Mouse (Mus musculus): Measurements from ENCODE around the gene Vav3. TPM values are rescaled to one million over a fixed set of nuclear protein-coding genes. Genes with fewer than 3 reads are reported as not detected.
A peak's percentile ranks its signal among the peaks of the same experiment; 100 is the strongest.

The Vav3 gene
- polyA plus RNA-seq, 1 experiment from 2014 or later: 6.4 TPM

DNA sequence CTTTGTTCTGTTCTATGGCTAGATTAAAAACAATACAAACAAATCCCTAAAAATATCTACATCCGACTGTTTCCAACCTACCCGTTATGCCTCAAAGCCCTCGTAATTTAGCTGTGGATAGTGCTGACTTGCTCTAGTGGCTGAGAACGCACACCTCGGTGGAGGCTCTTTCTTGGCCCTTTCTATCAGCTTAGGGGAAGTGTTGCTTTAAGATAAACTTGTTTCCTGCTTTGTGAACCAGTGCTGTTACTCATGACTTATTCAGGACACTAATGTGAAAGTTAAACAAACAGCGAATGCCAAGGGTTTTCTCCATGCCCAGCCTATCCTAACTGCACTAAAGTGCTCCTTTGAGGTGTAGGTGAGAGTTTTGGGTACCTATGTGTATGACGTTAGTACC is 221.3 kb downstream of the Vav3 start:
- H3K27ac ChIP-seq: no peak overlapping the region
- H3K9ac ChIP-seq (replicated peaks): no peak overlapping the region
- H3K4me2 ChIP-seq: no peak overlapping the region
- no peak overlapping the region for H3K4me3 ChIP-seq (replicated peaks)
- H3K4me1 ChIP-seq (replicated peaks): no peaks in the 10 kb centered on the region
- H3K9me3 ChIP-seq: no peaks in the 10 kb centered on the region
- ATAC-seq (ENCODE audit: insufficient number of reproducible peaks, insufficient read depth, low FRiP score, low TSS enrichment, low read depth): no peak
- no peaks in the 10 kb centered on the region for H3K27me3 ChIP-seq
- WGBS: 75% methylated on average over 7 of the region's 7 CpGs
- no peaks in the 10 kb centered on the region for H3K36me3 ChIP-seq

DNA sequence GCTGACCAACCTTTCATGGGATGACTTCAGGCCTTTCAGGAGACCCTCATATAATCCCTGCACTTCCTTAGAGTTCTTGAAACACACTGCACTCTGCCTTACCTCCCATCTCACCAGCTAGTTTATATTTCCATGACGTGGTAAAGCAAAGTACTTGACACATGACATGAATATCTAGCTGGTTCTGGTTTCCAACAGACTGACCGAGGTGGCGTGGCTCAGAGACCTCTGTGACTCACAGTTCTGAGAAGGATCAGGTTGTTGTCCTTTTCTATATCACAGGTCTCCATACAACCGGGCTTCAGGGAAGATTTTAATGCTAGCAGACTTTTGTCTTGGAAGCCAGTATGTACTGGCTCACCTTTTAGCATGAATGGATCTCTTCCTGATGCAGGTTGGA is 221.8 kb downstream of the Vav3 start:
- no peak overlapping the region for H3K27ac ChIP-seq
- no peak overlapping the region for H3K4me3 ChIP-seq (replicated peaks)
- no peak overlapping the region for H3K4me2 ChIP-seq
- ATAC-seq (ENCODE audit: insufficient number of reproducible peaks, insufficient read depth, low FRiP score, low TSS enrichment, low read depth): no peak
- H3K4me1 ChIP-seq (replicated peaks): no peaks in the 10 kb centered on the region
- H3K27me3 ChIP-seq: no peaks in the 10 kb centered on the region
- H3K9ac ChIP-seq (replicated peaks): no peak overlapping the region
- H3K36me3 ChIP-seq: no peaks in the 10 kb centered on the region
- WGBS: 85% methylated on average over 4 of the region's 4 CpGs
- no peaks in the 10 kb centered on the region for H3K9me3 ChIP-seq

DNA sequence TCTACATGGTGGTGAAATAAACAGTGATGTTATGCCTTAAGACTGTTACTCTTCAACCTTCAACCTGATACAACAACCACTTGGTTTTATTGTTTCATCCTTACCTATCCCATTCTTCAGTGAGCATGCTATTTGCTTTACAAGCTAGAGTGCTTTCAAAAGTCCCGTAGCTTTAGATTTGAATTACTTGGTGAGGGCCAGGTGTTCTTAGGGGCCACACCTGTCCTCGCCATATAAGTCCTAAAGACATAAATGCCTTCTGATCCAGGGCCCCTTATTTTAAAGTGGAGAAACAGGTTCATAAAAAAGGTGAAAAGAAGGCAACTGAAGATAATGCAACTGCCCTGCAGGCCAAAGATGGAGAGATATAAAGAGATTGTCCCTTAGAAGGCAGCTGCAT is 224.0 kb downstream of the Vav3 start:
- Histone ChIP-seq H3K27ac (no peak overlapping the region), H3K4me2 (no peak overlapping the region), H3K27me3 (no peaks in the 10 kb centered on the region), H3K9ac (replicated peaks) (no peak overlapping the region), H3K36me3 (no peaks in the 10 kb centered on the region), H3K4me3 (replicated peaks) (no peak overlapping the region), H3K9me3 (no peaks in the 10 kb centered on the region), H3K4me1 (replicated peaks) (no peaks in the 10 kb centered on the region)
- ATAC-seq (ENCODE audit: insufficient number of reproducible peaks, insufficient read depth, low FRiP score, low TSS enrichment, low read depth): no peak
- 84% methylated on average over 2 of the region's 2 CpGs for WGBS

DNA sequence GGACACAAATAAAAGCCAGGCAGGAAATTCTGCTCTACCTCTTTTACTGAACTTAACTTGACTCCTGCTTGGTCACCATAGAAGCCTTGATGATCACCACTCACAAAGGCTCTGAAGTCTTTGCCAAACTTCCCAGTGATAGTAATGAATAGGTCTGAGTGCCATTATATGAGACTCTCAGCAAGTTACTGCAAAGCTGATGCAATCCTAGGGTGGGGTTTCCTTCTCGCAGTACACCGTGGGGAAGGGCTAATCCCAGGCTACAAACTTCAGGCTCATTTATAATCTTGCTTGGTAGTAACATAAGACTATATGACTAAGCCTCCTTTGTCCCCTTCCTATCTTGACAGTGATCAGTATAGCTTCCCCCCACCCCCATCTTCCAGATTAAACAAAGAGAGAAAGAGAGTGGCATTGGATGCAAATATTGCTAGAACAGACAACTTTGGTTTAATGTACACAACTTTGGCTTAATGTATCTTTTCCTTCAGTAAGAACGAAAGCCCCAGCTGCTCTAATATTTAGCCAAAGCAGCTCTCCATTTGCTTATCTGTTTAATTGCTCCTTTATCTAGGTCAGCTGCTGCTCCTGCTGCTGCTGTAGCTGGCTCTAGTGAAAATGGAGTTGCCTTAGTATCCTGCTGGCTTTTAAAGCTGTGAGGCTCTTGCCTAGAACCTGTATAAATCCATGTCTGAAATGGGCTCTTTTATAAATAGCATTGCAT is 228.3 kb downstream of the Vav3 start:
- Histone ChIP-seq H3K4me1 (replicated peaks) (peaks cover 7% of the 10 kb centered on the region; the same call in 1 of the 2 replicates), H3K9ac (replicated peaks) (no peak overlapping the region), H3K27me3 (no peaks in the 10 kb centered on the region), H3K9me3 (no peaks in the 10 kb centered on the region), H3K4me2 (no peak overlapping the region), H3K4me3 (replicated peaks) (no peak overlapping the region), H3K36me3 (no peaks in the 10 kb centered on the region), H3K27ac (no peak overlapping the region)
- WGBS: 52% methylated on average over 3 of the region's 3 CpGs
- no peak for ATAC-seq (ENCODE audit: insufficient number of reproducible peaks, insufficient read depth, low FRiP score, low TSS enrichment, low read depth)

DNA sequence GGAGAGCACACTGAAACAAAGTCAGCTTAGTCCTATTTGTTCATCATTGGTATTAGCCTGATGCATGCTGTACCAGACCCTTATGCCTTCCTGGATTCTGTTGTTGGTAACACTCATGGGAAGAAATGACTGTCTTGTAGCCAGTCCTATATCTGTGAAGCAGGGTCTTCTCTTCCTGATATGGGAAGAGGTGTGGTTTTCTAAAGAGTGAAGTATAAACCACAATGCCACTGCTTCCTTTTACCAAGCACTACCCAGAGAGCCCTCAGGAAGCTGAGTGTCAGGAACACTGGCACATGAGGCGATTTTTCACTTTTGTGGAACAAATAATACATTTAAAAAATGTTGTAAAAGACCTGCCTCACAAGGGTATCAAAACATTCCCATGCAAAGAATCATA is 231.0 kb downstream of the Vav3 start:
- H3K9me3 ChIP-seq: no peaks in the 10 kb centered on the region
- H3K4me1 ChIP-seq (replicated peaks): peaks cover 13% of the 10 kb centered on the region; the same call in 1 of the 2 replicates
- no peaks in the 10 kb centered on the region for H3K27me3 ChIP-seq
- no peak overlapping the region for H3K27ac ChIP-seq
- no peak overlapping the region for H3K9ac ChIP-seq (replicated peaks)
- no peaks in the 10 kb centered on the region for H3K36me3 ChIP-seq
- 76% methylated on average over 1 of the region's 1 CpGs for WGBS
- no peak overlapping the region for H3K4me3 ChIP-seq (replicated peaks)
- H3K4me2 ChIP-seq: no peak overlapping the region
- no peak for ATAC-seq (ENCODE audit: insufficient number of reproducible peaks, insufficient read depth, low FRiP score, low TSS enrichment, low read depth)

DNA sequence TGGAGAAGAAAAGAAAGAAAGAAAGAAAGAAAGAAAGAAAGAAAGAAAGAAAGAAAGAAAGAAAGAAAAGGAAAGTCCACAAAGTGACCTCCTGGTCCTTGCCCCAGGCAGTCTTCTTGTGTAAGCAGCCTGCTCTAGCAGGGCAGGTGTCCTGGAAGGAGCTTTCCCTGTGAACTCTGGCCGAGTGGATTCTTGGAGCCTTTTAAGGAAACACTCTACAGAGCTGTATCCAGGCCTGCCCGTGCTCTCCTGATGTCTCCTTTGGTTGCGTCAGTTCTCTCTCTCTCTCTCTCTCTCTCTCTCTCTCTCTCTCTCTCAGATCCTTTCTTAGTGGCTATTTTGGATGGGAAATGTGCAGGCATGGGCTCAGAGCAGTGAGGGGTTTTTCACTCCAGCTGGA is 232.4 kb downstream of the Vav3 start:
- Histone ChIP-seq H3K4me2 (no peak overlapping the region), H3K4me1 (replicated peaks) (peaks cover 13% of the 10 kb centered on the region; the same call in 1 of the 2 replicates), H3K27ac (no peak overlapping the region), H3K4me3 (replicated peaks) (no peak overlapping the region), H3K9ac (replicated peaks) (no peak overlapping the region), H3K9me3 (no peaks in the 10 kb centered on the region), H3K36me3 (no peaks in the 10 kb centered on the region), H3K27me3 (no peaks in the 10 kb centered on the region)
- ATAC-seq (ENCODE audit: insufficient number of reproducible peaks, insufficient read depth, low FRiP score, low TSS enrichment, low read depth): no peak
- 50% methylated on average over 3 of the region's 3 CpGs for WGBS

DNA sequence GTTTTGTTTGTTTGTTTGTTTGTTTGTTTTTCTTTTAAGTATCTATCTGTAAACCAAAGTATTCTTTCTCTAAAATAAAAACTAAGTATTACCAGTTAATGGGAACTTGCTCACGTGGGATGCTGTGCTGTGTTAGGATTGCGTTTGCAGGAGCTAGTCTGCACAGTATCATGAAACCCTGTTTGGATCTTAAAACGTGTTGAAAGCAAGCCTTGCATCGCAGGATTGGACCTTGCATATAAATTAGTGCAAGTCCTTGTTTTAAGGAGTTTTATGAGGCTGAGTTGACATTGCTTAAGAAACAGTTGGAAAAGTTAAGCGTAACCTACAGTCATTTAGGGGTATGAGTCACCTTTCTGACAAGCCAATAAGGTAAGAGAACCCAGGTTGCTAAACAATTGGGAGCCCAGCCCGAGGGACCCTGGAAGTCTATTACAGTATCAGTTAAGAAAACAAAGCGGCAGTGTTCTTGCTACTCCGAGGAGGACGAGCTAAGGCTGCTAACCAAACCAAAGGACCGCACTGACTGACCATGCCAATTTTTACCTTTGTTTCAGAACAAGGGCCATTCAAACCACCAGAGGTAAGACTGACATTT is 233.2 kb downstream of the Vav3 start:
- no peak for ATAC-seq (ENCODE audit: insufficient number of reproducible peaks, insufficient read depth, low FRiP score, low TSS enrichment, low read depth)
- Histone ChIP-seq H3K4me1 (replicated peaks) (peaks cover 13% of the 10 kb centered on the region; the same call in 1 of the 2 replicates), H3K9ac (replicated peaks) (no peak overlapping the region), H3K27ac (no peak overlapping the region), H3K4me3 (replicated peaks) (no peak overlapping the region), H3K4me2 (peak overlapping the region; percentile 30), H3K36me3 (no peaks in the 10 kb centered on the region), H3K9me3 (no peaks in the 10 kb centered on the region), H3K27me3 (no peaks in the 10 kb centered on the region)
- 51% methylated on average over 10 of the region's 10 CpGs for WGBS

DNA sequence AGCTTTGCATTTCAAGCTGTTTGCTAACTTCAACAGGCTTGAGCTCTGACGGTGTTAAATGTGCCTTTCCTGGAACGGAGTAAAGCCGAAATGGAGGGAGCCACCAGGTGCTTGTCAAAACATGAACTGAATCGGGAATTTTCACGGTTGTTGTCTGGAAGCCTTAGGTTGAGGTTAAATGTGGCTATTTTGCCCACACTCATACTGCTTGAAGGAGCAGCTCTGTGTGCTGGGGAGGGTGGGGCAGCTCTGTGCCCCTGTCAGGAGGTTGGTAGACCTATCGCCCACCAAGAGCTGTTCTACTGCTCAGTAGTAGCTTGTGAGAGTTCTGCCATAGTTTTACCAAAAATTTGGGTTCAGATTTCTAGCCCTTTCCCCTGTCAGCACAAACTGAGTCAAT is 233.7 kb downstream of the Vav3 start:
- Histone ChIP-seq H3K27me3 (no peaks in the 10 kb centered on the region), H3K4me1 (replicated peaks) (peaks cover 13% of the 10 kb centered on the region; the same call in 1 of the 2 replicates), H3K27ac (no peak overlapping the region), H3K9me3 (no peaks in the 10 kb centered on the region), H3K4me3 (replicated peaks) (no peak overlapping the region), H3K36me3 (no peaks in the 10 kb centered on the region), H3K9ac (replicated peaks) (no peak overlapping the region), H3K4me2 (peak overlapping the region; percentile 30)
- WGBS: 64% methylated on average over 6 of the region's 6 CpGs
- ATAC-seq (ENCODE audit: insufficient number of reproducible peaks, insufficient read depth, low FRiP score, low TSS enrichment, low read depth): no peak

DNA sequence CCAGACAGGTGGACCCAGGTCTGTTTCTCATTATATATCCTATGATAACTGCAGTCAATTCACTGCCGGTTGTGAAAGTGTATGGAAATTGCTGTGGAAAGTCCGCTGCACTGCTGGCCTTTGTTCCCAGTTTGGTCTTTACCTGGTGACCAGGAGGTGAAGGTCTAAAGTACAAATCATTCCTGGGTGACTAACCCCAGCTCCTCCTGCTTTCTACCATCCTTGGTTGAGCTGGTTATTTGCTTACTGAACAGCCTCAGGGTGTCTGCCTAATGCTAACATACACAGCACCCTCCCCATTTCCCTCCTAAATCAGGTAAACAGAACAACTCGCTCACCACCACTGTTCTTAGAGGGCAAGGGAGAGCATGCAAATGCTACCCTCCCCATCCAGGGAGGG is 237.9 kb downstream of the Vav3 start:
- WGBS: 59% methylated on average over 3 of the region's 3 CpGs
- peaks cover 8% of the 10 kb centered on the region; the same call in 1 of the 2 replicates for H3K4me1 ChIP-seq (replicated peaks)
- no peak overlapping the region for H3K4me2 ChIP-seq
- no peak overlapping the region for H3K9ac ChIP-seq (replicated peaks)
- H3K27ac ChIP-seq: no peak overlapping the region
- no peaks in the 10 kb centered on the region for H3K27me3 ChIP-seq
- no peaks in the 10 kb centered on the region for H3K36me3 ChIP-seq
- ATAC-seq (ENCODE audit: insufficient number of reproducible peaks, insufficient read depth, low FRiP score, low TSS enrichment, low read depth): no peak; the same call in 1 of the 2 replicates
- H3K4me3 ChIP-seq (replicated peaks): no peak overlapping the region
- H3K9me3 ChIP-seq: no peaks in the 10 kb centered on the region

DNA sequence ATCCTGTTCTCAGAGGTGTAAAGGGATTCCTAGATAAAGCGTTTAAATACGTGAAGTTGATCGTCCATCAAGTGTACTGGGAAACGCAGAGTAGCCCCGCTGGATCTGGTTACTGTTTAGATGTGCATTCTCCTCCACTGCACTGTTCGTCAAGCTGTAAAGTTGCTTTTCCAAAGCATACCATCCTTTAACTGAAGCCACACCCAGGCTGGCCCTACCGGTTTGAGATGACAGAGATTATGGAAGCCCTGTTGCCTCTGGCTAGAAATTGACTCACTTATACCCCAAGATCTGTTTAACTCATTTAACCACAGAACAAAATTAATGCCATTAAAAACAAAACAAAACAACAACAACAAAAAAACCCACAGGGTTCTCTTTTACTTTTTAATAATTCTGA is 238.5 kb downstream of the Vav3 start:
- 47% methylated on average over 7 of the region's 7 CpGs for WGBS
- no peak overlapping the region for H3K9ac ChIP-seq (replicated peaks)
- H3K27ac ChIP-seq: no peak overlapping the region
- peaks cover 3% of the 10 kb centered on the region; the same call in 1 of the 2 replicates for H3K4me1 ChIP-seq (replicated peaks)
- H3K4me2 ChIP-seq: no peak overlapping the region
- H3K27me3 ChIP-seq: no peaks in the 10 kb centered on the region
- no peaks in the 10 kb centered on the region for H3K9me3 ChIP-seq
- no peaks in the 10 kb centered on the region for H3K36me3 ChIP-seq
- no peak for ATAC-seq (ENCODE audit: insufficient number of reproducible peaks, insufficient read depth, low FRiP score, low TSS enrichment, low read depth)
- no peak overlapping the region for H3K4me3 ChIP-seq (replicated peaks)

DNA sequence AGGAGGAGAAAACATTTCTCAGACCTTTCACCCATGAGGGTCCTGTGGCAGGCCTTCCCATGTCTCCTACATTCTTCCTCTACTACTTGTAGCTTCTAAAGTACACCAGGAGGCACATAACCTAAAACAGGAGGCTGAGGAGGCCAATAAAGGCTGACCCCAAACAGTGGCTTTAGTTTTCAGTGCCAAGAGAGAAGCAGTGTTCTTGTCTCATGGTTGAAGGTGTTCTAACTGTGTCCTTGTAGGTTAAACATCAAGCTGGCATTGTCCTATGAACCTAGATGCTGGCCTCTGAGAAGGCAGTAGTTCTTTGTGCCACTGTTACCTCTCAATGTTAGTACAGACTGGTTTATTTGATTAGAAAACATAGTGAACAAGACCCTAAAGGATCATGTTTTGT is 245.5 kb downstream of the Vav3 start:
- H3K9me3 ChIP-seq: no peaks in the 10 kb centered on the region
- H3K27ac ChIP-seq: no peak overlapping the region
- no peaks in the 10 kb centered on the region for H3K27me3 ChIP-seq
- no peak overlapping the region for H3K4me2 ChIP-seq
- no peak for ATAC-seq (ENCODE audit: insufficient number of reproducible peaks, insufficient read depth, low FRiP score, low TSS enrichment, low read depth)
- H3K9ac ChIP-seq (replicated peaks): no peak overlapping the region
- no peak overlapping the region for H3K4me3 ChIP-seq (replicated peaks)
- H3K4me1 ChIP-seq (replicated peaks): no peaks in the 10 kb centered on the region
- H3K36me3 ChIP-seq: no peaks in the 10 kb centered on the region

DNA sequence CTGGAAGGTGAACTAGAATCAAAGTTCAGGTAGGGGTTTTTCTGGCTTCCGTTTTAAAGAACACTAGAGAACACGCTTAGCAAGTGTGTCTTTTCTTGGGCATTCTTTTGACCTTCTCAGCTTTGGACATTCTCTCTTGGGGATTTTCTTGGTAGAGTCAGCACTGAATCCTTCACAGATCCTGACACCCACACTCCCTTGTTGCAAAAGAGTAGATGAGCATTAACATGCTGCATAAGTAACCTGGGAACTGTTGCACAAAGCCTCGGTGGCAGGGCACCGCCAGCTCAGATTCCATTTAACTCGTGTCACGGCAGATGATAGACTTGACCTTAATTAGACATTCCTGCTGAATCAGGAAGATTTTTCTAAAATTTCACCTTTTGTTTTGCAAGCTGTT is 252.5 kb downstream of the Vav3 start:
- Histone ChIP-seq H3K9ac (replicated peaks) (no peak overlapping the region), H3K27ac (no peak overlapping the region), H3K4me2 (no peak overlapping the region), H3K4me1 (replicated peaks) (no peaks in the 10 kb centered on the region), H3K27me3 (no peaks in the 10 kb centered on the region), H3K36me3 (no peaks in the 10 kb centered on the region), H3K9me3 (no peaks in the 10 kb centered on the region), H3K4me3 (replicated peaks) (no peak overlapping the region)
- 79% methylated on average over 6 of the region's 6 CpGs for WGBS
- ATAC-seq (ENCODE audit: insufficient number of reproducible peaks, insufficient read depth, low FRiP score, low TSS enrichment, low read depth): no peak
